Mouse (Mus musculus): ENCODE results near the gene Pitpnm1.

DNA sequence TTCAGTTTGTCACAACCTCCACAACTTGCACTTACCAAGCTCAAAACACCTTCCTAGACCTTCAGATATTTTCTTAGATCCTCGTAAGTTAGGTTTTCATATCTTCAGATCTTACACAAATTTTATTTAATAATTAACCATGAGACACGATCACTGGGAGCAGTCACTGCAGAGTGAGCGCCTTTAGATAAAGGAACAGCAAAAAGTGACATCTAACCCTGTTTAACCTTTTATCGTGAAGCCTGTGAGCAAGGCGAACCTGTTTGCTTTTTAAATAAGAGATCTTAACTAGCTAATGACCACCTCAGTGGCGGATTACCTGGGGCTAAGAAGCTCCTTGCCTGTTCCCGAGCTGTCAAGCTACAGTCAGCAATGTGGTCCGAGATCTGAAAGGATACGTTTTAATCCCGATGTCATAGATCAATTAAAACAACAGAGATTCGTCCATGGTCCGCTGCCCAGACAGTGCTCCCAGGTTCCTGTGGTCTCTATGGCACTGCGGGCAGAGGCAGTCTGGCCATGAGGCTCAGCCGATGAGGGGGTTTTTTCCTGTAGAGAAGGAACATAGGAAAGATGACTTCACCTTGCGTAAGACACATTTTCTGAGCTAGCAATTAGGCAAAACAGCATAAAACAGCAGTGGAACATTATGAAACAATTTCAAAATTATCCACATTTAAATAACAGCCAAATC lies 30.9 kb upstream of the Pitpnm1 start:
- TF ChIP-seq CTCF (IDR thresholded peaks at IDR 0.05) (no peak), EP300 (IDR thresholded peaks at IDR 0.05) (no peak)

Measured in lung, postnatal 0 days (tissue).